Mouse (Mus musculus) midbrain, embryonic 15.5 days (tissue): Measurements from ENCODE around the gene Yod1. TPM values are rescaled to one million over a fixed set of nuclear protein-coding genes. Genes with fewer than 3 reads are reported as not detected.

Experiments
- ATAC-seq: fragments of 200-750 bp; cut with Nextera tagmentation; replicated peaks from 2 replicates; pipeline ENCODE4 v1.8.0; 2017; ENCODE audit warnings: moderate TSS enrichment
- H3K27ac ChIP-seq: fragments of 300-500 bp; sonication (generic); 2 replicates; pipeline ENCODE4 v1.5.1; 2015; ENCODE audit warnings: mild to moderate bottlenecking, inconsistent platforms
- H3K27me3 ChIP-seq: fragments of 300-500 bp; sonication (generic); replicated peaks from 2 replicates; pipeline ENCODE4 v1.6.1; 2015; ENCODE audit warnings: inconsistent platforms
- H3K36me3 ChIP-seq: fragments of 300-500 bp; sonication (generic); replicated peaks from 2 replicates; pipeline ENCODE4 v1.6.1; 2015; ENCODE audit warnings: inconsistent platforms
- H3K4me1 ChIP-seq: fragments of 300-500 bp; sonication (generic); 2 replicates; pipeline ENCODE4 v1.6.1; 2015; ENCODE audit warnings: inconsistent platforms
- H3K4me2 ChIP-seq: fragments of 300-500 bp; sonication (generic); 2 replicates; pipeline ENCODE4 v1.6.1; 2015; ENCODE audit warnings: inconsistent platforms, mild to moderate bottlenecking, moderate library complexity
- H3K4me3 ChIP-seq: fragments of 300-500 bp; sonication (generic); 2 replicates; pipeline ENCODE4 v1.5.1; 2015; ENCODE audit warnings: mild to moderate bottlenecking, inconsistent platforms
- H3K9ac ChIP-seq: fragments of 300-500 bp; sonication (generic); 2 replicates; pipeline ENCODE4 v1.6.1; 2015; ENCODE audit warnings: mild to moderate bottlenecking, inconsistent platforms
- H3K9me3 ChIP-seq: fragments of 300-500 bp; sonication (generic); 2 replicates; pipeline ENCODE4 v1.6.1; 2016; ENCODE audit warnings: inconsistent platforms
- WGBS: fragments of 180-500 bp; shearing (Covaris S2); methylation state at CpG from one replicate; pipeline ENCODE4 v1.1.7; 2015; ENCODE audit warnings: mixed read lengths; 5-methylcytosine and 5-hydroxymethylcytosine counted together
- polyA plus RNA-seq: library from polyadenylated mRNA; unstranded; fragments of >200 nt; fragmentation: Nextera tagmentation; extraction: Ambion mirVana; gene quantifications from 2 replicates; pipeline ENCODE4 v1.2.1, GENCODE M21; 2015

Gene Yod1
- 17.6 TPM in 2 replicates for polyA plus RNA-seq

- peak within 1 kb of the TSS; percentile 59 for H3K4me3 ChIP-seq
- peaks cover 26% of the 10 kb centered on the region for H3K4me1 ChIP-seq
- peak; percentile 69 for ATAC-seq
- 0 out of 2 replicates have a peak, but pooled peaks cover 2% of the 10 kb centered on the region for H3K36me3 ChIP-seq
- no peaks in the 10 kb centered on the region for H3K9me3 ChIP-seq
- H3K27me3 ChIP-seq, result no peaks in the 10 kb centered on the region
- WGBS, result under 1% methylated on average over 54 of the region's 54 CpGs
- peak within 1 kb of the TSS; percentile 92 for H3K4me2 ChIP-seq
- peak within 1 kb of the TSS; percentile 88 for H3K27ac ChIP-seq
- H3K9ac ChIP-seq, result peak within 1 kb of the TSS; percentile 96
Observed at GRCm38 (mm10) chr1:130717291-130717871, at the start of gene Yod1. Gene Yod1 (plus strand): TSS chr1:130717327.

GRCm38 (mm10) chr1:130678551-130678950 is 38.6 kb upstream of the Yod1 start:
- ATAC-seq, result no peak
- WGBS, result 85% methylated on average over 2 of the region's 2 CpGs
- no peaks in the 10 kb centered on the region for H3K36me3 ChIP-seq
- no peak overlapping the region for H3K4me2 ChIP-seq
- H3K9ac ChIP-seq, result no peak overlapping the region
- H3K9me3 ChIP-seq, result no peaks in the 10 kb centered on the region
- H3K4me3 ChIP-seq, result no peak overlapping the region
- no peaks in the 10 kb centered on the region for H3K4me1 ChIP-seq
- H3K27me3 ChIP-seq, result no peaks in the 10 kb centered on the region
- no peak overlapping the region for H3K27ac ChIP-seq

- Histone ChIP-seq H3K27ac (no peak overlapping the region), H3K4me2 (no peak overlapping the region), H3K9me3 (no peaks in the 10 kb centered on the region), H3K4me1 (no peaks in the 10 kb centered on the region), H3K36me3 (no peaks in the 10 kb centered on the region), H3K27me3 (no peaks in the 10 kb centered on the region), H3K4me3 (no peak overlapping the region), H3K9ac (no peak overlapping the region)
- 90% methylated on average over 2 of the region's 2 CpGs for WGBS
- ATAC-seq, result no peak
Observed at GRCm38 (mm10) chr1:130681075-130681474, 36.1 kb upstream of the Yod1 start.

GRCm38 (mm10) chr1:130681656-130682413 is 35.3 kb upstream of the Yod1 start:
- no peak for ATAC-seq
- WGBS, result 81% methylated on average over 6 of the region's 6 CpGs

GRCm38 (mm10) chr1:130683905-130684304 is 33.2 kb upstream of the Yod1 start:
- Histone ChIP-seq H3K9ac (no peak overlapping the region), H3K27me3 (no peaks in the 10 kb centered on the region), H3K27ac (no peak overlapping the region), H3K4me1 (no peaks in the 10 kb centered on the region), H3K4me2 (no peak overlapping the region), H3K36me3 (no peaks in the 10 kb centered on the region; the same call in 1 of the 2 replicates), H3K4me3 (no peak overlapping the region), H3K9me3 (no peaks in the 10 kb centered on the region)
- no peak for ATAC-seq
- 14% methylated on average over 1 of the region's 1 CpGs for WGBS

More at GRCm38 (mm10) chr1:130681656-130682413, 35.3 kb upstream of the Yod1 start:
- no peaks in the 10 kb centered on the region for H3K27me3 ChIP-seq
- H3K4me2 ChIP-seq, result no peak overlapping the region
- no peaks in the 10 kb centered on the region for H3K9me3 ChIP-seq
- H3K27ac ChIP-seq, result no peak overlapping the region
- H3K4me3 ChIP-seq, result no peak overlapping the region
- no peaks in the 10 kb centered on the region for H3K4me1 ChIP-seq
- H3K9ac ChIP-seq, result no peak overlapping the region
- H3K36me3 ChIP-seq, result no peaks in the 10 kb centered on the region

GRCm38 (mm10) chr1:130698601-130699000 is 18.5 kb upstream of the Yod1 start:
- H3K27ac ChIP-seq, result no peak overlapping the region
- H3K9me3 ChIP-seq, result no peaks in the 10 kb centered on the region
- no peaks in the 10 kb centered on the region for H3K27me3 ChIP-seq
- WGBS, result 92% methylated on average over 5 of the region's 5 CpGs
- H3K4me3 ChIP-seq, result no peak overlapping the region
- no peak for ATAC-seq
- H3K4me2 ChIP-seq, result no peak overlapping the region
- no peaks in the 10 kb centered on the region for H3K4me1 ChIP-seq
- H3K9ac ChIP-seq, result no peak overlapping the region
- peaks cover 52% of the 10 kb centered on the region for H3K36me3 ChIP-seq

- Histone ChIP-seq H3K4me1 (no peaks in the 10 kb centered on the region), H3K27ac (no peak overlapping the region), H3K36me3 (peaks cover 54% of the 10 kb centered on the region), H3K4me3 (no peak overlapping the region), H3K9ac (no peak overlapping the region), H3K27me3 (no peaks in the 10 kb centered on the region), H3K9me3 (no peaks in the 10 kb centered on the region), H3K4me2 (no peak overlapping the region)
- WGBS, result 95% methylated on average over 10 of the region's 10 CpGs
- no peak for ATAC-seq
Observed at GRCm38 (mm10) chr1:130699937-130700633, 17.0 kb upstream of the Yod1 start.

- peaks cover 60% of the 10 kb centered on the region for H3K36me3 ChIP-seq
- 93% methylated on average over 11 of the region's 11 CpGs for WGBS
- ATAC-seq, result no peak
- H3K4me3 ChIP-seq, result no peak overlapping the region
- H3K27me3 ChIP-seq, result no peaks in the 10 kb centered on the region
- no peaks in the 10 kb centered on the region for H3K4me1 ChIP-seq
- no peak overlapping the region for H3K9ac ChIP-seq
- no peak overlapping the region for H3K4me2 ChIP-seq
- no peaks in the 10 kb centered on the region for H3K9me3 ChIP-seq
- no peak overlapping the region for H3K27ac ChIP-seq
Observed at GRCm38 (mm10) chr1:130701976-130702375, 15.2 kb upstream of the Yod1 start.

GRCm38 (mm10) chr1:130703613-130704012 is 13.5 kb upstream of the Yod1 start:
- peaks cover 47% of the 10 kb centered on the region for H3K36me3 ChIP-seq
- no peak for ATAC-seq
- H3K9ac ChIP-seq, result no peak overlapping the region
- H3K4me2 ChIP-seq, result no peak overlapping the region
- 90% methylated on average over 2 of the region's 2 CpGs for WGBS
- H3K4me1 ChIP-seq, result no peaks in the 10 kb centered on the region
- H3K4me3 ChIP-seq, result no peak overlapping the region
- H3K9me3 ChIP-seq, result no peaks in the 10 kb centered on the region
- no peaks in the 10 kb centered on the region for H3K27me3 ChIP-seq
- H3K27ac ChIP-seq, result no peak overlapping the region

GRCm38 (mm10) chr1:130710283-130711080 is 6.6 kb upstream of the Yod1 start:
- 89% methylated on average over 22 of the region's 22 CpGs for WGBS
- H3K9me3 ChIP-seq, result no peaks in the 10 kb centered on the region
- no peak for ATAC-seq
- H3K4me2 ChIP-seq, result no peak overlapping the region
- 0 out of 2 replicates have a peak, but pooled peaks cover 13% of the 10 kb centered on the region for H3K36me3 ChIP-seq
- no peaks in the 10 kb centered on the region for H3K27me3 ChIP-seq
- no peak overlapping the region for H3K9ac ChIP-seq
- no peak overlapping the region for H3K4me3 ChIP-seq
- peaks cover 11% of the 10 kb centered on the region for H3K4me1 ChIP-seq
- H3K27ac ChIP-seq, result no peak overlapping the region

GRCm38 (mm10) chr1:130714046-130714445 is 3.1 kb upstream of the Yod1 start:
- peaks cover 21% of the 10 kb centered on the region for H3K4me1 ChIP-seq
- no peak overlapping the region for H3K9ac ChIP-seq
- no peak for ATAC-seq
- H3K4me3 ChIP-seq, result no peak overlapping the region
- 80% methylated on average over 4 of the region's 4 CpGs for WGBS
- H3K4me2 ChIP-seq, result no peak overlapping the region
- no peaks in the 10 kb centered on the region for H3K27me3 ChIP-seq
- no peak overlapping the region for H3K27ac ChIP-seq
- H3K36me3 ChIP-seq, result 0 out of 2 replicates have a peak, but pooled peaks cover 2% of the 10 kb centered on the region
- no peaks in the 10 kb centered on the region for H3K9me3 ChIP-seq
